In the genomic region with DNA sequence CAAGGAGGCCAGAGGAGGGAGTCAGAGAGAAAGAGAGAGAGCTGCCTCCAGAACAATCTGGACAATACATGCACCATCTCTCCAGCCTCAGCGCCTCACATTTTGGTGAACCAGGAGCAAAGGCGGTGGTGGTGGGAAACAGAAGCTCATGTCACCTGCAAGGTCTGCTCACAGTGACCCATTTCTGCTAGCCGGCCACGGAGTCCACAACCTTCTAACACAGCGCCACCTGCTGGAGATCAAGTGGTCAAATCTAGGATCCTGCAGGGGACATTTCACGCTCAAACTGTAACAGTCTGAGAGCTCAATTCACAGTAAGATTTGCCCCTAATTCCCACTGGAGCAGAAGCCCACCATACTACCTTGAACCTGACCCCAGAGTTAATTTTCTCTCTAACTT, we compare ENCODE assay signal across 25 mouse cellular contexts.
DNase-seq lines count a peak whose midpoint lies in the region; ATAC-seq and TF ChIP-seq lines count a peak whose summit lies in the region.
"Had no signal": no experiment of that assay in that cellular context is flagged by ENCODE, and none has a peak within 500 bp of the region (broad histone marks: within the 10 kb centered on the region; RNA-seq: fewer than 3 reads in every experiment).

No protein-coding gene starts in this region.

- no peak overlapping the region for H3K4me3 ChIP-seq in layer of hippocampus, adult 2 months
- H3K4me3 ChIP-seq: embryonic facial prominence, embryonic 12.5 days; hindbrain, embryonic 15.5 days; midbrain, embryonic 15.5 days; myocyte; neural tube, embryonic 13.5 days; stomach, embryonic 15.5 days had no signal

- POLR2A ChIA-PET in Patski (lab: Charles Lee) = no interaction called here

- no peak overlapping the region for H3K27ac ChIP-seq in layer of hippocampus, adult 2 months
- H3K27ac ChIP-seq: embryonic facial prominence, embryonic 12.5 days; hindbrain, embryonic 15.5 days; midbrain, embryonic 15.5 days; neural tube, embryonic 13.5 days; stomach, embryonic 15.5 days had no signal

- CTCF ChIA-PET in Patski (lab: Charles Lee) = no interaction called here

- H3K27me3 ChIP-seq in Patski = no peaks in the 10 kb centered on the region
- H3K27me3 ChIP-seq: embryonic facial prominence, embryonic 12.5 days; hindbrain, embryonic 15.5 days; midbrain, embryonic 15.5 days; neural tube, embryonic 13.5 days; stomach, embryonic 15.5 days had no signal

- no peak for ATAC-seq in CD4-positive, CD25-positive, alpha-beta regulatory T cell, adult 4 months
- ATAC-seq in Patski = no peak
- ATAC-seq in megakaryocyte progenitor cell, adult 5-6 weeks (replicated peaks; ENCODE audit: poor library complexity) = no peak
- ATAC-seq: forebrain, postnatal 0 days; midbrain, embryonic 15.5 days had no signal

- peak; percentile 43 for TF ChIP-seq CTCF in layer of hippocampus, adult 2 months (conservative IDR thresholded peaks at IDR 0.05)
- peak; percentile 35 for TF ChIP-seq CTCF in Patski (IDR thresholded peaks at IDR 0.05)

- DNase-seq in CD4-positive, CD25-positive, alpha-beta regulatory T cell, adult 2 months (ENCODE audit: low read depth, low spot score) = peak; percentile 3
- DNase-seq in layer of hippocampus, adult 2 months (ENCODE audit: low spot score in 2 of 2) = no peak
- no peak for DNase-seq in layer of hippocampus, postnatal 36 days
- peak; percentile 8 for DNase-seq in 3T3-L1 (ENCODE audit: low read depth, low spot score)
- DNase-seq in Patski (ENCODE audit: low read depth, low spot score) = no peak
- no peak for DNase-seq in right cerebral cortex, postnatal 36 days (ENCODE audit: low spot score in 2 of 2)
- DNase-seq: adrenal gland, postnatal 14 days; cerebellum, adult 2 months; cerebellum, postnatal 25 days; forebrain, postnatal 0 days; gastrocnemius, postnatal 36 days; heart, postnatal 4 days; kidney, adult 11 months; kidney, postnatal 10 days; lung, embryonic 14.5 days; right cerebral cortex, postnatal 4 days; thymus, adult 2 months had no signal

- in situ Hi-C loops in Patski (cut with MboI; ENCODE audit: low pct_unique_long_range_greater_than_20kb) = no loop called here

Comparison
In these comparisons a context has a peak if more than half of its experiments do, and no peak if none do; other contexts are left out.
1. DNase-seq: peak in CD4-positive, CD25-positive, alpha-beta regulatory T cell, adult 2 months (single experiment) and 3T3-L1 (single experiment); none in layer of hippocampus, adult 2 months (0 of 2), layer of hippocampus, postnatal 36 days (0 of 2), Patski (single experiment) and right cerebral cortex, postnatal 36 days (0 of 2).